Mouse (Mus musculus) yolk sac, embryonic 10.5 days (tissue): ENCODE data around the gene Apoc2.
"Not testable (repeated sequence)": the region's sequence is repeated elsewhere in the genome, so short reads cannot be mapped to it uniquely, and the experiment has no call there.

Source experiments
- DNase-seq: peaks from one replicate; pipeline ENCODE4 v3.0.0-alpha.2; 2017; ENCODE audit warnings: low spot score

Apoc2 gene

DNA sequence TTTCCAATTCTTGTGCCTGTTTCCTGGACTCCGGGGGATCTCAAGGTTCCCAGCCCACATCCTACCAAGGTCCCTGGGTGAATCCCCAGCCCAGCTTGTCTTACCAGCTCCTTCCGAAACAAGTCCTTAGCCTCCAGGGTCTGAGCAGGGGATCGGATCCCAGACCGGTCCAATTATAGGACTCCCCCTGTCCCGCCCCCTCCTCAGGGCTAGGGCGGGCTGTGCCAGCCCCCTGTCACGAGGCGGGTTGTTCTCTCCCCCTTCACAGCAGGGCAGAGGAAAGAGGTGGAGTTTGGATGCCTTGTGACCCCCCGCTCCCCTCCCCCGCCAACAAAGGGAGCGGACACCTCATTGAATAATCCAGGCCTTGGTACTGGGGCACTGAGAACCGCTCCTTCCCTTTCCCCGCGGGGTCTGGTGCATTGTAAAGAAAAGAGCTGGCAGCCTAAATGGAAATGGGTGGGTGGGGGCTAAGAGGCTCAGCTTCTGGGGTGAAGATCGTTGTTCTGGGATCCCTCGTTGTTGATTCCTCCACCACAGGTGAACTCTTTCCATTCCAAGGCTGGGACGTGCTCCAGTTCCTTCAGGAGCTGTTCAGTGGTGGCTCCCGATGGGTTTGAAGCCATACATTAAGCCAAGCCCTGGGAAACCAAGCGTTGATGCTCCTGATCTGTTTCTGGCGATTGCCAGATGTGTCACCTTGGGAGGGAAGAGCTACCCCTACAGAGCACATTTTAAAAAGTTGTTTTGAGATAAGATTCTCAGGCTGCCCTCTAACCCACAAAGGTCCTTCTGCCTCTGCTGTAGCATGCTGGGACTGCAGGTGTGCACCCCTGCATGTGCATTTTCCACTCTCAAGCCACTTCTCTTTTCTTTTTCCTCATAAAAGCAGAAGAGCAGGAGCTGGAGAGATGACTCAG, 21.4 kb upstream of the Apoc2 start, which contains the start of gene Apoe:
Gene Apoe (minus strand): TSS at position 282 of the 920 bp plus-strand sequence.
- DNase-seq, result peak; percentile 91

- peak; percentile 68 for DNase-seq
Measured at GRCm38 (mm10) chr7:19697949-19698906, 20.5 kb upstream of the Apoc2 start.

GRCm38 (mm10) chr7:19696336-19696873, 18.7 kb upstream of the Apoc2 start:
- DNase-seq, result peak; percentile 45

DNA sequence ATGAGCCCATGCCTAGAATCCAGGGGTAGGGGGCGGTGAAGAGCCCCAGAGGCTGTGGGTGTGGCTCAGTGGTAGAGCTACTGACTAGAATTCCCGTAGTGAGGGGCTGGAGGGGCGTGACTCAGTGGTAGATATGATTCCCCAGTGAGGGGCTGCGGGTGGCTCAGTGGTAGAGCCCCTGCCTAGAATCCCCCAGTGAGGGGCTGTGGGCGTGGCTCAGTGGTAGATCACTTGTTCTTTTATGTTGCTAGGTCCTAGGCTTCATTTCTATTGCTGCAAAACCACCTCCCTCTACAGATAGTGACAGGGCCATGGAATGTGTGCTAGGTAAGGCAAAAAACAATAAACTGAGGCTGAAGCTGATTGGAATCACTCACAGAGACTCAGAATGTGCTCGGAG, 18.1 kb upstream of the Apoc2 start:
- DNase-seq, result peak; percentile 59

- peak; percentile 77 for DNase-seq
Measured at GRCm38 (mm10) chr7:19695213-19695594, 17.5 kb upstream of the Apoc2 start.

- no peak for DNase-seq
Measured at GRCm38 (mm10) chr7:19694336-19695212, 16.8 kb upstream of the Apoc2 start.

DNA sequence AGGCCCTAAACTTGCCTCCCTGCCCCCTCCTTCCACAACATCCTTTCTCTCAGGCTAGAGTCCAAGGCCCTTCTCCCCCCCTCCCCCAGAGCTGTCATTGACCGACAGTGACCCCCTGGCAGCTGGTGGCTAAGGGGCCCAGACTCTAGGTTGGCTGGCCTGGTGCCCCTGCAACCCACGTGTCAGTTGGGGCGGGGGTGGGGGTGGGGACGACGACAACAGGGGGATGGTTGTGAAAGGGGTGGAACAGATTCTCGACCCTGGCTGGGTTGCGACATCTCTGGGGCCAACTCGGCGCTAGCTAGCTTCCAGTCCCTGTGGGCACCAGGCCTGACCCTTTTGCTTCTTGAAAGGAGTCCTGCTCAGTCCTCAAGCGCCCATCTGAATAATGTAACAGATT, 15.7 kb upstream of the Apoc2 start:
- DNase-seq, result peak; percentile 74

- peak; percentile 88 for DNase-seq
Measured at GRCm38 (mm10) chr7:19691873-19692865, 14.4 kb upstream of the Apoc2 start, which contains the start of gene Apoc1. Apoc1 (minus strand) TSS chr7:19692660.

DNA sequence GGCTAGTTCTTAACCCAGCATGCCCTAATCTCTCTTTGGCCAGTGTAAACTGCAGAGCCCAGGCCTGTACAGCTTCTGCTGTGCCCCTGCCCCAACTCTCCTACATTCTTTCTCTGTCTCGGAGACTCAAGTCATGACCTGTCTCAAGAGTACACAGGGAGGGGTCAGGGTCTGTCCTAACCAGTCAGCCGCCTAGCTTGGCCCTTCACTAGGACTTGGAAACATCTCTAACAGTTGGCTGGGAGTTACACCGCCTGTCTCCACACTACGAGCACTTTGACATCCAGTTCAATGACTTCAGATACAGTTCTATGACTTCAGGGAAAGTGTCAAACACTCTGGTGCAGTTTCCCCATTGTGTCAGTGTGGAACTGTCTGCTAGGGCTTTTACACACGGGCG, 13.7 kb upstream of the Apoc2 start:
- DNase-seq, result peak; percentile 65

- DNase-seq, result no peak
Measured at GRCm38 (mm10) chr7:19690845-19691244, 13.1 kb upstream of the Apoc2 start.

GRCm38 (mm10) chr7:19688611-19689010, 10.9 kb upstream of the Apoc2 start:
- no peak for DNase-seq

DNA sequence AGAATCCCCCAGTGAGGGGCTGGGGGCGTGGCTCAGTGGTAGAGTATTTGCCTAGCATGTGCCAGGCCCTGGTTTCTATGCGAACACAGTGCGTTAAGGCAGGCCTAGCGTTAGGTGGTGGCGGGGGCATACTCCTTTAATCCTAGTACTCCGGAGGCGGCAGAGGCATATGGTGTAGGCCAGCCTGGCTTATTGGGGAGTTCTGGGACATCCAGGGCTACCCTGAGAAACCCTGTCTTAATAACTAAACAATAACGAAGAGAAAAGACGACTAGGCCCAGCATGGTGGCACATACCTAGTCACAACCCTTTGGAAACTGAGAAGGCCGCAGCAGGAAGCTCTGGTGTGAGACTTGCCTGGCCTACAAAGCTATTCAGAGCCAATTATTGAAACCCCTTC, 10.4 kb upstream of the Apoc2 start:
- no peak for DNase-seq

DNA sequence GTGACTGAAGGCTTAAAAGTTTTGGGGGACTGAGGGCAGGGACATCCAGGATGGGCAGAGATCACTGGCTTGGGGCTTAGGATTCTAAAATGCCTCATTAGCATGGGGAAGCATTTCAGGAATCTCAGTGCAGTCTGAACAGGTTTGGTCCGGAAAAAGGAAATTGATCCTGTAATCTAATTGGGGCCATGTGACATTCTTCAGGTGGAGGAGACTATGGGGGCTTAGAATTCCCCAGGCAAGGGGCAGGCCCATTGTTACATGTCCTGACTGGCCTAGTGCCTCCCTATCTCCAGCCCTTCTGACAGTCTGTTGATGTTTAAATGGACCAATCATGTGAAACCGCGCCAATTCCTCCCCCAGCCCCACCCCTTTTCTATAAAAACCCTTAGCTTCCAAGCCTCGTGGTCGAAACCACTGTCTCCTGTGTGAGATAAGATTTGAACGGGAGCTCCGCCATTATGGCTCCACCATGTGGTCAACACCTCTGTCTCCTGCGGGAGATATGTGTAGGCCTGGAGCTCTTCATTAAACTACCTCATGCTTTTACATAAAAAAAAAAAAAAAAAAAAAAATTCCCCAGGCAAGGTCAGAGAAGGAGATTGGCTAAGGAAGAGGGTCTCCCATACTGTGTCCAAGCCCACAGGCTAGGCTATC, 9.3 kb upstream of the Apoc2 start:
- not testable (repeated sequence) for DNase-seq

DNA sequence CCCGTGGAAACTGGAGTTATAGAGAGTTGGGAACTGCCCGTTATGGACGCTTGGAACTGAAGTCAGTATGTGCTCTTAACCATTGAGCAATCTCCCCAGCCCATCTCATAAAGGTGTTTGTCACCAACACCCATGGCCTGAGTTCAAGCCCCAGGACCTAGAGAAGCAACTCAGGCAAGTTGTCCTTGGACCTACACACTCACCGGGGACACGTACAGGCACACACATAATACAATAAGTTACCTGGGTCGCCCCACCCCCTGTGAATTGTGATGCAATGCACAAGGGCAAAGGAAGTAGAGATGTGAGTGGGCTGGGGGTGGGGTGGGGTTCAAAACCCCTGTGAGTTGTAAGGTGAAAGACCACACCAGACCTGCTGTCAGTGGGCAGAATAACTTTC, 8.8 kb upstream of the Apoc2 start:
- peak; percentile 83 for DNase-seq

DNA sequence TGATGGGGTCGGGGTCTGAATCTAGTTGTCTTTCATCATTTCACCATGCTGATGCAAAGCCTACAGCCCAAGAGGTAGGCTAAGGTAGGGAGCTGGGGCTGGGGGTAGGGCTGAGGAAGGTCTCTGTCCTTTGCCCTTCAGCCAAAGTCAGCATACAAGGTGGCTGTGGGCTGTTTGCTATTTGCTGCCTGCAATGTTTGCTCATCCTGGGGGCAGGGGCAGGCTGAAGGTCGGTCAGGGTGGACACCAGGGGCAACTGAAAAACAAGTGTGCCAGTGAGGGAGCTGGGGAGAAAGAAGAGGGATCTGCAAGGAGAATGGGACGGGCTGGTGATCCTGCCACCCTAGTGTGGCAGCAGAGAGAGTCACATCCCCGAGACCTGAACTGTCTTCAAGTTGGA, 7.6 kb upstream of the Apoc2 start:
- peak; percentile 89 for DNase-seq

GRCm38 (mm10) chr7:19683771-19684201, 6.0 kb upstream of the Apoc2 start:
- no peak for DNase-seq

GRCm38 (mm10) chr7:19682979-19683378, 5.2 kb upstream of the Apoc2 start:
- no peak for DNase-seq

- no peak for DNase-seq
Measured at GRCm38 (mm10) chr7:19681202-19681694, 3.5 kb upstream of the Apoc2 start, which contains the start of the genes Gm44805 and Apoc4. Gm44805 (minus strand) TSS chr7:19681423. Apoc4 (minus strand) TSS chr7:19681479.

GRCm38 (mm10) chr7:19680702-19681101, 3.0 kb upstream of the Apoc2 start:
- DNase-seq, result no peak
